Mouse (Mus musculus) cerebellum, postnatal 10 days (tissue): Measurements from ENCODE around the gene Gm3696.
A peak's percentile ranks its signal among the peaks of the same experiment; 100 is the strongest.
"Not testable (repeated sequence)": the region's sequence is repeated elsewhere in the genome, so short reads cannot be mapped to it uniquely, and the experiment has no call there.

ENCODE experiments used
- DNase-seq, 2 experiments: peaks; one replicate each; pipeline ENCODE4 v3.0.0; 2021; ENCODE audit warnings: mixed read lengths in 2 of 2

The Gm3696 gene

GRCm38 (mm10) chr14:7100521-7100920 is at the start of gene Gm3696:
Gene Gm3696 (minus strand): TSS chr14:7100621.
- DNase-seq: not testable (repeated sequence)

GRCm38 (mm10) chr14:7125312-7125711 is 24.9 kb upstream of the Gm3696 start, which contains the start of gene Gm6676:
Gene Gm6676 (minus strand): TSS chr14:7125412.
- DNase-seq: not testable (repeated sequence)

- DNase-seq: peak; percentile 22 to 31
Observed at GRCm38 (mm10) chr14:7105124-7105802, 4.8 kb upstream of the Gm3696 start.

- DNase-seq: not testable (repeated sequence)
Observed at GRCm38 (mm10) chr14:7044870-7045269, 55.6 kb downstream of the Gm3696 start, which contains the start of gene Gm3685. Gene Gm3685 (minus strand): TSS chr14:7044970.
